Mouse (Mus musculus) liver, embryonic 15.5 days (tissue): ENCODE results near the gene Kcnk2. TPM values are rescaled to one million over a fixed set of nuclear protein-coding genes. Genes with fewer than 3 reads are reported as not detected.

Experiments
- ATAC-seq: fragments of 200-750 bp; cut with Nextera tagmentation; 2 replicates; pipeline ENCODE4 v1.8.0; 2017; ENCODE audit warnings: moderate number of reproducible peaks, mild to moderate bottlenecking, moderate library complexity; ENCODE audit not compliant: insufficient read depth
- H3K27ac ChIP-seq: fragments of 300-500 bp; sonication (generic); replicated peaks from 2 replicates; pipeline ENCODE4 v1.5.1; 2015; ENCODE audit warnings: mild to moderate bottlenecking, inconsistent platforms
- H3K27me3 ChIP-seq: fragments of 300-500 bp; sonication (generic); 2 replicates; pipeline ENCODE4 v1.6.1; 2015; ENCODE audit warnings: mild to moderate bottlenecking, inconsistent platforms
- H3K36me3 ChIP-seq: fragments of 300-500 bp; sonication (generic); replicated peaks from 2 replicates; pipeline ENCODE4 v1.6.1; 2015; ENCODE audit warnings: moderate library complexity, mild to moderate bottlenecking, inconsistent platforms
- H3K4me1 ChIP-seq: fragments of 300-500 bp; sonication (generic); replicated peaks from 2 replicates; pipeline ENCODE4 v1.6.1; 2015; ENCODE audit warnings: inconsistent platforms
- H3K4me2 ChIP-seq: fragments of 300-500 bp; sonication (generic); 2 replicates; pipeline ENCODE4 v1.6.1; 2015; ENCODE audit warnings: moderate library complexity, mild to moderate bottlenecking, inconsistent platforms
- H3K4me3 ChIP-seq: fragments of 300-500 bp; sonication (generic); replicated peaks from 2 replicates; pipeline ENCODE4 v1.5.1; 2015; ENCODE audit warnings: mild to moderate bottlenecking, inconsistent platforms
- H3K9ac ChIP-seq: fragments of 300-500 bp; sonication (generic); 2 replicates; pipeline ENCODE4 v1.6.1; 2015; ENCODE audit warnings: moderate library complexity, mild to moderate bottlenecking, inconsistent platforms
- H3K9me3 ChIP-seq: fragments of 300-500 bp; sonication (generic); replicated peaks from 2 replicates; pipeline ENCODE4 v1.6.1; 2016; ENCODE audit warnings: inconsistent platforms
- WGBS: fragments of 180-500 bp; shearing (Covaris S2); methylation state at CpG from one replicate; pipeline ENCODE4 v1.1.7; 2015; ENCODE audit warnings: mixed read lengths; ENCODE audit not compliant: insufficient replicate concordance; 5-methylcytosine and 5-hydroxymethylcytosine counted together
- polyA plus RNA-seq: library from polyadenylated mRNA; unstranded; fragments of >200 nt; fragmentation: Nextera tagmentation; extraction: Ambion mirVana; gene quantifications from 2 replicates; pipeline ENCODE4 v1.2.1, GENCODE M21; 2015

Gene Kcnk2
- polyA plus RNA-seq = 0.05 and 0.06 TPM in 2 replicates

DNA sequence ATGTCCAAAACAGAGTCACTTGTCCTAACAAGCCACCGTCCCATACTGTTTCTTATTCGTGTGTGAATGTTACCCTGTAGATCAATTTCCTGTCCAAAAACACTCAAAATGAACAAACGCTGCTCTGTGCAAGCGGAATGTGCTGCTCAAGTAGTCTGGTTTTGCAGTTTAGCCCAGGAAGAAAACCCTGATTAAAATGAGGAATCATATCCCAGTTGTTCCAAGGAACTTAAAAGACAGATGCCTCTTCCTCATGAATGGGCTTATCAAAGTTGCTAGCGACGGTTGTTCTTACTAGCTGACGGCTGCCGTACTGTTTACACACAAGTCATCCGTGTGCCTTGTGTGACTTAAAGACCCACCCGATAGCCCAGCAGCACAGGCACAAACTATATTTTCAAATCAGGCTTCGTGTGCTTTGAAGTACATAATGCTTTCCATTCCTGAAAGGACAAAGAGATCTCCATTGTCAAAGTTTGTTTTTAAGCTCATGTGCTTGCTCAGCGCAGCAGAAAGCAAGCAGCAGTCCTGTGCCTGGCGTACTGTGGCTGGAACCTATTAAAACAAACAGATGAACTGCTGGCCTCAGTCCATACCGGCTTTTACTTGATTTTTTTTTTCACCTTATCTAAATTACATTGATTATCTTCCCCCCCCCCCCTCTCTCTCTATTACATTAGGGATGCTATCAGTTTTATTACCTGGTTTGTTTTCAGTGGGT, at the start of gene Kcnk2:
Gene Kcnk2, minus strand, starts transcription at position 51 of the 721 bp plus-strand sequence.
- Histone ChIP-seq H3K4me1 (no peaks in the 10 kb centered on the region), H3K9ac (no peak within 1 kb of the TSS), H3K4me2 (no peak within 1 kb of the TSS), H3K36me3 (no peaks in the 10 kb centered on the region), H3K4me3 (no peak within 1 kb of the TSS), H3K9me3 (no peaks in the 10 kb centered on the region), H3K27ac (no peak within 1 kb of the TSS), H3K27me3 (no peaks in the 10 kb centered on the region)
- 44% methylated on average over 14 of the region's 14 CpGs for WGBS
- no peak for ATAC-seq

- Histone ChIP-seq H3K4me2 (no peak overlapping the region), H3K27me3 (no peaks in the 10 kb centered on the region), H3K36me3 (no peaks in the 10 kb centered on the region), H3K9me3 (0 out of 2 replicates have a peak, but pooled peaks cover 3% of the 10 kb centered on the region), H3K9ac (no peak overlapping the region), H3K4me1 (no peaks in the 10 kb centered on the region), H3K27ac (no peak overlapping the region), H3K4me3 (no peak overlapping the region)
- WGBS = 63% methylated on average over 9 of the region's 9 CpGs
- no peak for ATAC-seq
Measured at GRCm38 (mm10) chr1:189440741-189441140, 38.7 kb upstream of the Kcnk2 start.

DNA sequence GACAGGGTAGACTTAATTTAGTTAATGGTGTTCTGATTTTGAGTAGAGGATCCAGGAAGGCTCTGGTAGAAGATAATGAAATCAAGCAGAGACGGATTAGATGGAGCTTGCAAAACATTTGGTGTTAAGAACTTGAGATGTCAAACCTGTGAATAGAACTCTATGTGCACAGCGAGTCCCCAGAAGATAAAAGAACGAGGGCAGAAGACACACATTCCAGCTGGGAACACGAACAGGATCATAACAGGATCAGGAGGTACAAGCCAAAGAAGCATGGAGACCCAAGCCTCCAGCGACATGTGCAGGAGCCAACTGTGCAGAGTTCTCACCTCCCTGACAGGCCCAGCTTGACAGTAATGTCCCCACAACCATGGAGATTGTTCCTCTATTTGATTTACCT, 35.1 kb upstream of the Kcnk2 start:
- no peak overlapping the region for H3K4me3 ChIP-seq
- no peak overlapping the region for H3K27ac ChIP-seq
- H3K4me2 ChIP-seq = no peak overlapping the region
- no peaks in the 10 kb centered on the region for H3K27me3 ChIP-seq
- no peaks in the 10 kb centered on the region for H3K4me1 ChIP-seq
- 0 out of 2 replicates have a peak, but pooled peaks cover 2% of the 10 kb centered on the region for H3K9me3 ChIP-seq
- H3K9ac ChIP-seq = no peak overlapping the region
- no peaks in the 10 kb centered on the region for H3K36me3 ChIP-seq
- ATAC-seq = no peak
- WGBS = 52% methylated on average over 5 of the region's 5 CpGs

DNA sequence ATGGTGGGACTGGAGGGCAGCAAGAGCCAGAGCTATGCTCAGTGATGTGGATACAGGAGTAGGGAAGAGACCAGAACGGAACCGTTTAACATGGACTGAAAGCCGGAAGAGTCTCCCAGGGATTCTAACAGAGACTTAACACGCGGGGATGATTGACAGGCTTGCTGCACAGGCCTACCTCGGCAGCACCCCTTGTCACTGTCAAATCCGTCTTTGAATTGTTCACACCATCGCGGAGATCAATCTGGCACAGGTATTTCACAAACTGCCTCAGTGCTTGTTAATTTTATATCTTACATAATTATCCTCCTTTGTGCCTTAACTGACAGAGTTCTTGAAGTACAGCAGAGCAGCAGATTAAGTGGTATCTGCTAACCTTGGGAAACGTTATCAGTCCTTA, 33.4 kb upstream of the Kcnk2 start:
- H3K27ac ChIP-seq = no peak overlapping the region
- no peaks in the 10 kb centered on the region for H3K36me3 ChIP-seq
- 70% methylated on average over 10 of the region's 10 CpGs for WGBS
- ATAC-seq = no peak
- H3K9ac ChIP-seq = no peak overlapping the region
- H3K9me3 ChIP-seq = no peaks in the 10 kb centered on the region
- no peak overlapping the region for H3K4me3 ChIP-seq
- no peak overlapping the region for H3K4me2 ChIP-seq
- H3K27me3 ChIP-seq = no peaks in the 10 kb centered on the region
- H3K4me1 ChIP-seq = no peaks in the 10 kb centered on the region

GRCm38 (mm10) chr1:189431479-189431878, 29.4 kb upstream of the Kcnk2 start:
- no peak overlapping the region for H3K4me3 ChIP-seq
- no peak overlapping the region for H3K4me2 ChIP-seq
- no peaks in the 10 kb centered on the region for H3K27me3 ChIP-seq
- WGBS = 41% methylated on average over 5 of the region's 5 CpGs
- no peaks in the 10 kb centered on the region for H3K36me3 ChIP-seq
- no peak overlapping the region for H3K9ac ChIP-seq
- H3K27ac ChIP-seq = no peak overlapping the region
- no peak for ATAC-seq
- H3K4me1 ChIP-seq = no peaks in the 10 kb centered on the region
- no peaks in the 10 kb centered on the region for H3K9me3 ChIP-seq

- Histone ChIP-seq H3K27me3 (no peaks in the 10 kb centered on the region), H3K9ac (no peak overlapping the region), H3K4me1 (no peaks in the 10 kb centered on the region), H3K36me3 (no peaks in the 10 kb centered on the region), H3K9me3 (no peaks in the 10 kb centered on the region), H3K4me3 (no peak overlapping the region), H3K27ac (no peak overlapping the region), H3K4me2 (no peak overlapping the region)
- WGBS = 33% methylated on average over 4 of the region's 4 CpGs
- ATAC-seq = no peak
Measured at GRCm38 (mm10) chr1:189430534-189430933, 28.5 kb upstream of the Kcnk2 start.

GRCm38 (mm10) chr1:189429566-189429965, 27.5 kb upstream of the Kcnk2 start:
- no peaks in the 10 kb centered on the region for H3K9me3 ChIP-seq
- no peaks in the 10 kb centered on the region for H3K36me3 ChIP-seq
- no peak overlapping the region for H3K4me3 ChIP-seq
- H3K4me1 ChIP-seq = no peaks in the 10 kb centered on the region
- H3K9ac ChIP-seq = no peak overlapping the region
- no peak for ATAC-seq
- H3K27me3 ChIP-seq = no peaks in the 10 kb centered on the region
- no peak overlapping the region for H3K27ac ChIP-seq
- 60% methylated on average over 10 of the region's 10 CpGs for whole genome bisulfite sequencing
- H3K4me2 ChIP-seq = no peak overlapping the region

GRCm38 (mm10) chr1:189426252-189426651, 24.2 kb upstream of the Kcnk2 start:
- no peak overlapping the region for H3K9ac ChIP-seq
- no peak overlapping the region for H3K4me3 ChIP-seq
- 72% methylated on average over 11 of the region's 11 CpGs for WGBS
- no peaks in the 10 kb centered on the region for H3K9me3 ChIP-seq
- H3K4me2 ChIP-seq = no peak overlapping the region
- no peaks in the 10 kb centered on the region for H3K27me3 ChIP-seq
- H3K36me3 ChIP-seq = no peaks in the 10 kb centered on the region
- H3K27ac ChIP-seq = no peak overlapping the region
- no peaks in the 10 kb centered on the region for H3K4me1 ChIP-seq
- ATAC-seq = no peak

GRCm38 (mm10) chr1:189419914-189420313, 17.8 kb upstream of the Kcnk2 start:
- Histone ChIP-seq H3K4me1 (no peaks in the 10 kb centered on the region), H3K27ac (no peak overlapping the region), H3K9me3 (no peaks in the 10 kb centered on the region), H3K4me2 (no peak overlapping the region), H3K27me3 (no peaks in the 10 kb centered on the region), H3K36me3 (no peaks in the 10 kb centered on the region), H3K4me3 (no peak overlapping the region), H3K9ac (no peak overlapping the region)
- WGBS = 54% methylated on average over 1 of the region's 1 CpGs
- ATAC-seq = no peak

GRCm38 (mm10) chr1:189409906-189410305, 7.8 kb upstream of the Kcnk2 start:
- WGBS = 71% methylated on average over 6 of the region's 6 CpGs
- H3K27me3 ChIP-seq = no peaks in the 10 kb centered on the region
- H3K4me1 ChIP-seq = no peaks in the 10 kb centered on the region
- no peak overlapping the region for H3K9ac ChIP-seq
- no peak overlapping the region for H3K27ac ChIP-seq
- no peaks in the 10 kb centered on the region for H3K9me3 ChIP-seq
- H3K36me3 ChIP-seq = no peaks in the 10 kb centered on the region
- H3K4me3 ChIP-seq = no peak overlapping the region
- no peak for ATAC-seq
- H3K4me2 ChIP-seq = no peak overlapping the region

GRCm38 (mm10) chr1:189405221-189405620, 3.1 kb upstream of the Kcnk2 start:
- WGBS = 60% methylated on average over 10 of the region's 10 CpGs

DNA sequence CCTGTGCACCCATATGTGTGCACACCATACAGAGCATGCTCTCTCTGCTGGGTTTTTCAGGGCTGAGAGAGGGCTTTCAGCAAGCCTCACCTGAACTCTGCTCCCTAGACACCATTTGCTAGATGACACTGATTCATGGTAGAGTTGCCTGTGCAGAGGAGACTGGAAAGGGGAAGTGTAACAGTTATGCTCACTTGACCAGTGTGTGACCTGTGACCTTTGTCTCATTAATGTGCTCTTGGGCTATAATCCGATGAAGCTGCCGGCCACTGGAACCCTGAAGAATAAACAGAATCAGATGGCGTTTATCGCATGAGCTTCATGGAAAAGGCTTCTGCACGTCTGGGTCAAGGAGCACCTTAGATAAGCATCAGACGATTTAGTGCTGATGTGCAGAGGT, 1.5 kb upstream of the Kcnk2 start:
- Histone ChIP-seq H3K36me3 (no peaks in the 10 kb centered on the region), H3K9me3 (no peaks in the 10 kb centered on the region), H3K4me2 (no peak overlapping the region), H3K4me1 (no peaks in the 10 kb centered on the region), H3K9ac (no peak overlapping the region), H3K27me3 (no peaks in the 10 kb centered on the region), H3K4me3 (no peak overlapping the region), H3K27ac (no peak overlapping the region)
- 55% methylated on average over 6 of the region's 6 CpGs for WGBS
- no peak for ATAC-seq

More at GRCm38 (mm10) chr1:189405221-189405620, 3.1 kb upstream of the Kcnk2 start:
- no peak overlapping the region for H3K27ac ChIP-seq
- no peaks in the 10 kb centered on the region for H3K36me3 ChIP-seq
- no peaks in the 10 kb centered on the region for H3K9me3 ChIP-seq
- H3K27me3 ChIP-seq = no peaks in the 10 kb centered on the region
- no peak overlapping the region for H3K4me2 ChIP-seq
- H3K4me1 ChIP-seq = no peaks in the 10 kb centered on the region
- H3K9ac ChIP-seq = no peak overlapping the region
- no peak overlapping the region for H3K4me3 ChIP-seq
- no peak for ATAC-seq
